Mouse (Mus musculus): ENCODE data around the gene Zfp513. TPM values are rescaled to one million over a fixed set of nuclear protein-coding genes. Genes with fewer than 3 reads are reported as not detected.

Zfp513 gene
- total and polyA plus RNA-seq, 2 experiments from 2014 or later: 3.4 to 30.7 TPM

DNA sequence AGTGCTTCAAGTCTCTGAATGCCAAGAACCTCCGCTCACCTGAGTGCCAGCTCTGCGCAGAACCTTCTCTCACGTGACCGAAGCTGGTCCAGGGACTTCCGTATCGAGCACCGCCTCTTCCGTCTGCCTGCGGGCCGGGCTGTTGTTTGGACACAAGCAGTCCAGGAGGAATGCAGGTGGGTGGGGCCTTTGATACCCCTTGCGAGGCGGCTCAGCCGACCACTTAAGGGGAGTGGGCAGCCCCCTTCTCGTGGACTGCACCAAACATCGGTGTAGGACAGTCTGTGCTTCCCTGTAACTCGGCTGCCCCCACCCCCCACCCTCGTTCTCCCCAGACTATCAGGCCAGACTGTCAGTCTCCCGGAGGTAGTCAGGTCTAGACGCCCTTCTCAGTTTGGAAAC lies 48.0 kb downstream of the Zfp513 start, which contains the start of gene Mpv17:
Gene Mpv17 (minus strand): TSS at position 100 of the 402 bp plus-strand sequence.
- Histone ChIP-seq H3K27me3 (ENCODE audit: control insufficient read depth, insufficient read depth, low read length) (no peaks in the 10 kb centered on the region), H3K9ac (replicated peaks; ENCODE audit: low read depth, low read length) (peak within 1 kb of the TSS; percentile 68), H3K27ac (ENCODE audit: low read depth) (peak within 1 kb of the TSS; percentile 68), H3K4me3 (ENCODE audit: low read depth, low read length) (peak within 1 kb of the TSS; percentile 73), H3K4me1 (ENCODE audit: control insufficient read depth, insufficient read depth) (peaks cover 6% of the 10 kb centered on the region), H3K9me3 (replicated peaks; ENCODE audit: control insufficient read depth, low read length) (no peaks in the 10 kb centered on the region), H3K4me2 (ENCODE audit: low read depth, low read length) (peak within 1 kb of the TSS; percentile 77), H3K36me3 (replicated peaks; ENCODE audit: control insufficient read depth, insufficient read depth, low read length) (peaks cover 34% of the 10 kb centered on the region)
- WGBS: 0% methylated on average over 19 of the region's 19 CpGs
- TF ChIP-seq EP300 (IDR thresholded peaks at IDR 0.05; ENCODE audit: low read depth) (no peak), CTCF (IDR thresholded peaks at IDR 0.05; ENCODE audit: low read depth) (no peak)
- ATAC-seq (ENCODE audit: insufficient read depth, low read depth) (peak; percentile 94), DNase-seq (ENCODE audit: low spot score) (peak; percentile 90)

DNA sequence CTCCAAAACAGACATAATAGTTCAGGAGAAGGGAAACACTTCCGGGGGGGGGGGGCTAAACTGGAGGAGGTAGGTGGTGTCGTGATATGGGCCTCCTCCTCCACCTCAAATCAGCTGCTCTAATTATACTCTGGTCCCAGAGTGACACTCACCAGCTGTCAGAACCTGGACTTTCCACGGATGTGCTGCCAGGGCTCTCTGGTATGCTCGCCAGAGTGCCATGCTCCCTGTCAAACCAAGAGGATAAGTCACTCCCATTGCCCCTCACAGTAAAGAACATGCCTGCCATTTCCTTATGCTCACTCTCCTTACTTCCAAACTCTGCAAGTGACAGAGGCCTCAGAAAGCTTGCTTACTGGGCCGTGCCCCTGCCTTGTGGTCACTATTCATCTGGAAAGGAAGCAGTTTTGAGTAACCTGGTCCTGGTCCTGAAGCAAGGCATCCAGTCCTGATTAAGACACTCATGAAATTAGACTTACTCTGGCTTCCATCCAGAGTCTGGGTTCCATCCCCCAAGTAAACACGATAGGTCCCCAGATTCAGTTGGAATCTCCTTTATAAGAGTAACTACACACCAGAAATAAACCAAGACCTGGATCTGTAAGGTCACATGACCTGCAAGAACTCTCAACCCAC lies 48.5 kb downstream of the Zfp513 start:
- H3K36me3 ChIP-seq (replicated peaks; ENCODE audit: control insufficient read depth, insufficient read depth, low read length): peaks cover 28% of the 10 kb centered on the region
- H3K27ac ChIP-seq (ENCODE audit: low read depth): peak overlapping the region; percentile 68; the same call in 1 of the 2 replicates
- peak overlapping the region; percentile 77 for H3K4me2 ChIP-seq (ENCODE audit: low read depth, low read length)
- H3K9ac ChIP-seq (replicated peaks; ENCODE audit: low read depth, low read length): peak overlapping the region; percentile 68
- WGBS: 26% methylated on average over 6 of the region's 6 CpGs
- peak overlapping the region; percentile 73 for H3K4me3 ChIP-seq (ENCODE audit: low read depth, low read length)
- no peaks in the 10 kb centered on the region for H3K27me3 ChIP-seq (ENCODE audit: control insufficient read depth, insufficient read depth, low read length)
- no peak for TF ChIP-seq CTCF (IDR thresholded peaks at IDR 0.05; ENCODE audit: low read depth)
- TF ChIP-seq EP300 (IDR thresholded peaks at IDR 0.05; ENCODE audit: low read depth): no peak
- DNase-seq (ENCODE audit: low spot score) (peak; percentile 10), ATAC-seq (ENCODE audit: insufficient read depth, low read depth) (0 out of 2 replicates have a peak, but pooled peaks have one; percentile 3)
- H3K4me1 ChIP-seq (ENCODE audit: control insufficient read depth, insufficient read depth): peaks cover 6% of the 10 kb centered on the region
- H3K9me3 ChIP-seq (replicated peaks; ENCODE audit: control insufficient read depth, low read length): no peaks in the 10 kb centered on the region

DNA sequence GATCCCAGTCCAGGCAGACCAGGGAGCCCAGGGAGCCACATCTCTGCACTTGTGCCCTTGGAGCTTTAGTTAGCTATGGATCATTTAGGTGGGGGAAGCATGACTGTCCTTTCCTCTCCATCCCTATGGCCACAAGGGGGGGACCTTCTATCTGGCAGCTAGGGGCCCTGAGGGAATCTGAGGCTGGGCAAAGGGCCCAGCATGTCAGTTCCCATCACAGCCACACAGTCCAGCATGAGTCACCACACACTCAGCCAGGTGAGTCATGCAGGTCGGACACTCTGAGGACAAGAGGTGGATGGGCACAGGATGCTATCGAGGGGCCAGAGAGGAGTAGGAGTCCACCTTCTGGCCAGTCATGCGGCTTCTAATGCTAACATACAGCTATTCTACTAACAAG lies 50.4 kb downstream of the Zfp513 start:
- peaks cover 6% of the 10 kb centered on the region for H3K4me1 ChIP-seq (ENCODE audit: control insufficient read depth, insufficient read depth)
- no peak for TF ChIP-seq EP300 (IDR thresholded peaks at IDR 0.05; ENCODE audit: low read depth)
- TF ChIP-seq CTCF (IDR thresholded peaks at IDR 0.05; ENCODE audit: low read depth): peak; percentile 39
- no peaks in the 10 kb centered on the region for H3K9me3 ChIP-seq (replicated peaks; ENCODE audit: control insufficient read depth, low read length)
- DNase-seq (ENCODE audit: low spot score): peak; percentile 17
- H3K9ac ChIP-seq (replicated peaks; ENCODE audit: low read depth, low read length): no peak overlapping the region
- no peak overlapping the region for H3K27ac ChIP-seq (ENCODE audit: low read depth)
- 44% methylated on average over 3 of the region's 3 CpGs for WGBS
- no peak overlapping the region for H3K4me3 ChIP-seq (ENCODE audit: low read depth, low read length)
- ATAC-seq (ENCODE audit: insufficient read depth, low read depth): no peak
- peaks cover 10% of the 10 kb centered on the region for H3K36me3 ChIP-seq (replicated peaks; ENCODE audit: control insufficient read depth, insufficient read depth, low read length)
- H3K27me3 ChIP-seq (ENCODE audit: control insufficient read depth, insufficient read depth, low read length): no peaks in the 10 kb centered on the region
- no peak overlapping the region for H3K4me2 ChIP-seq (ENCODE audit: low read depth, low read length)

DNA sequence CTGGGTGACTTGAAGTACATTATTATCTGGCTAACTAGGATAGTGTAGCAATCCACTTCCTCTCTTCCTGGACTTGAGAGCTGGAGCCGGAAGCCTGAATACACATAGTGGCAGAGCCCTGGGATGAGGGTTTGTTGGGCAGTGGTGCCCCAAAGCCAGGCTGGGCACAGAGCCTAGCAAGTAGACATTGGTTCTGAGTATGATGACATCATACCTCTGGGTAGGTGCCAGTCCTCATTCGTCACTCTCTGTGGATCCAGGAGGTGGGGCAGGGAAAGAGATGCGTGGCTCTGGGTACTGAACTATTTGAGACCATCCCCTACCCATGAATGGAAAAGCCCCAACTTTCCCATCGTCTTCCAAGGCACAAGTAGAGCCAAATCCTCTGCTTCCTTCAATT lies 52.3 kb downstream of the Zfp513 start:
- DNase-seq (ENCODE audit: low spot score) (no peak), ATAC-seq (ENCODE audit: insufficient read depth, low read depth) (no peak)
- Histone ChIP-seq H3K9ac (replicated peaks; ENCODE audit: low read depth, low read length) (no peak overlapping the region), H3K36me3 (replicated peaks; ENCODE audit: control insufficient read depth, insufficient read depth, low read length) (peaks cover 21% of the 10 kb centered on the region), H3K27ac (ENCODE audit: low read depth) (no peak overlapping the region), H3K4me1 (ENCODE audit: control insufficient read depth, insufficient read depth) (peaks cover 6% of the 10 kb centered on the region), H3K4me3 (ENCODE audit: low read depth, low read length) (no peak overlapping the region), H3K27me3 (ENCODE audit: control insufficient read depth, insufficient read depth, low read length) (no peaks in the 10 kb centered on the region), H3K9me3 (replicated peaks; ENCODE audit: control insufficient read depth, low read length) (no peaks in the 10 kb centered on the region), H3K4me2 (ENCODE audit: low read depth, low read length) (no peak overlapping the region)
- 56% methylated on average over 4 of the region's 4 CpGs for WGBS
- no peak for TF ChIP-seq EP300 (IDR thresholded peaks at IDR 0.05; ENCODE audit: low read depth)
- no peak for TF ChIP-seq CTCF (IDR thresholded peaks at IDR 0.05; ENCODE audit: low read depth)

Other genes starting within 250 kb of the Zfp513 start
- 20.8 and 40.0 TPM in 2 replicates for gene Preb, start 241.9 kb downstream of the Zfp513 start, total RNA-seq (2014; rRNA removed; ENCODE audit: low replicate concordance)
- gene Preb, start 241.9 kb downstream of the Zfp513 start, polyA plus RNA-seq (2015; fragmentation: Nextera tagmentation; extraction: Ambion mirVana): 54.3 and 64.3 TPM in 2 replicates
- gene Tcf23, start 233.6 kb downstream of the Zfp513 start, total RNA-seq (2014; rRNA removed; ENCODE audit: low replicate concordance): not detected in 2 replicates
- gene Tcf23, start 233.6 kb downstream of the Zfp513 start, polyA plus RNA-seq (2015; fragmentation: Nextera tagmentation; extraction: Ambion mirVana): 0.15 and 0.21 TPM in 2 replicates
- gene Atraid, start 154.0 kb downstream of the Zfp513 start, total RNA-seq (2014; rRNA removed; ENCODE audit: low replicate concordance): 141 and 177 TPM in 2 replicates
- gene Atraid, start 154.0 kb downstream of the Zfp513 start, polyA plus RNA-seq (2015; fragmentation: Nextera tagmentation; extraction: Ambion mirVana): 166 and 176 TPM in 2 replicates
- gene Slc5a6, start 153.4 kb downstream of the Zfp513 start, total RNA-seq (2014; rRNA removed; ENCODE audit: low replicate concordance): 7.1 and 7.7 TPM in 2 replicates
- 5.2 and 5.5 TPM in 2 replicates for gene Slc5a6, start 153.4 kb downstream of the Zfp513 start, polyA plus RNA-seq (2015; fragmentation: Nextera tagmentation; extraction: Ambion mirVana)
- gene Cad, start 147.5 kb downstream of the Zfp513 start, total RNA-seq (2014; rRNA removed; ENCODE audit: low replicate concordance): 24.6 and 74.6 TPM in 2 replicates
- 5.4 and 5.7 TPM in 2 replicates for gene Cad, start 147.5 kb downstream of the Zfp513 start, polyA plus RNA-seq (2015; fragmentation: Nextera tagmentation; extraction: Ambion mirVana)
- gene Dnajc5g, start 96.0 kb downstream of the Zfp513 start, total RNA-seq (2014; rRNA removed; ENCODE audit: low replicate concordance): not detected in 2 replicates
- not detected in 2 replicates for gene Dnajc5g, start 96.0 kb downstream of the Zfp513 start, polyA plus RNA-seq (2015; fragmentation: Nextera tagmentation; extraction: Ambion mirVana)
- gene Slc30a3, start 94.1 kb downstream of the Zfp513 start, total RNA-seq (2014; rRNA removed; ENCODE audit: low replicate concordance): not detected in 2 replicates
- 0.08 and 0.18 TPM in 2 replicates for gene Slc30a3, start 94.1 kb downstream of the Zfp513 start, polyA plus RNA-seq (2015; fragmentation: Nextera tagmentation; extraction: Ambion mirVana)
- gene Trim54, start 85.6 kb downstream of the Zfp513 start, total RNA-seq (2014; rRNA removed; ENCODE audit: low replicate concordance): 4.2 and 8.8 TPM in 2 replicates
- gene Trim54, start 85.6 kb downstream of the Zfp513 start, polyA plus RNA-seq (2015; fragmentation: Nextera tagmentation; extraction: Ambion mirVana): 16.4 and 16.5 TPM in 2 replicates
- gene Ucn, start 63.5 kb downstream of the Zfp513 start, total RNA-seq (2014; rRNA removed; ENCODE audit: low replicate concordance): not detected in 2 replicates
- not detected in 2 replicates for gene Ucn, start 63.5 kb downstream of the Zfp513 start, polyA plus RNA-seq (2015; fragmentation: Nextera tagmentation; extraction: Ambion mirVana)
- gene Mpv17, start 48.1 kb downstream of the Zfp513 start, total RNA-seq (2014; rRNA removed; ENCODE audit: low replicate concordance): 157 and 202 TPM in 2 replicates
- gene Mpv17, start 48.1 kb downstream of the Zfp513 start, polyA plus RNA-seq (2015; fragmentation: Nextera tagmentation; extraction: Ambion mirVana): 80.1 and 83.0 TPM in 2 replicates
- 6.6 and 9.9 TPM in 2 replicates for gene Gm29609, start 22.4 kb downstream of the Zfp513 start, total RNA-seq (2014; rRNA removed; ENCODE audit: low replicate concordance)
- gene Gm29609, start 22.4 kb downstream of the Zfp513 start, polyA plus RNA-seq (2015; fragmentation: Nextera tagmentation; extraction: Ambion mirVana): 0.80 and 1.1 TPM in 2 replicates
- gene Gtf3c2, start 22.2 kb downstream of the Zfp513 start, total RNA-seq (2014; rRNA removed; ENCODE audit: low replicate concordance): 15.7 and 42.7 TPM in 2 replicates
- 18.3 and 20.5 TPM in 2 replicates for gene Gtf3c2, start 22.2 kb downstream of the Zfp513 start, polyA plus RNA-seq (2015; fragmentation: Nextera tagmentation; extraction: Ambion mirVana)
- gene Snx17, start 9.1 kb downstream of the Zfp513 start, total RNA-seq (2014; rRNA removed; ENCODE audit: low replicate concordance): 120 and 139 TPM in 2 replicates
- gene Snx17, start 9.1 kb downstream of the Zfp513 start, polyA plus RNA-seq (2015; fragmentation: Nextera tagmentation; extraction: Ambion mirVana): 97.9 and 112 TPM in 2 replicates
- gene Eif2b4, start 8.9 kb downstream of the Zfp513 start, total RNA-seq (2014; rRNA removed; ENCODE audit: low replicate concordance): 27.1 and 36.7 TPM in 2 replicates
- gene Eif2b4, start 8.9 kb downstream of the Zfp513 start, polyA plus RNA-seq (2015; fragmentation: Nextera tagmentation; extraction: Ambion mirVana): 60.2 and 60.7 TPM in 2 replicates
- 48.7 and 51.7 TPM in 2 replicates for gene Ppm1g, start 18.4 kb upstream of the Zfp513 start, total RNA-seq (2014; rRNA removed; ENCODE audit: low replicate concordance)
- 61.0 and 68.0 TPM in 2 replicates for gene Ppm1g, start 18.4 kb upstream of the Zfp513 start, polyA plus RNA-seq (2015; fragmentation: Nextera tagmentation; extraction: Ambion mirVana)
- gene Nrbp1, start 38.6 kb upstream of the Zfp513 start, total RNA-seq (2014; rRNA removed; ENCODE audit: low replicate concordance): 120 and 124 TPM in 2 replicates
- 100 and 104 TPM in 2 replicates for gene Nrbp1, start 38.6 kb upstream of the Zfp513 start, polyA plus RNA-seq (2015; fragmentation: Nextera tagmentation; extraction: Ambion mirVana)
- gene Gm9970, start 38.9 kb upstream of the Zfp513 start, total RNA-seq (2014; rRNA removed; ENCODE audit: low replicate concordance): not detected in 2 replicates
- gene Gm9970, start 38.9 kb upstream of the Zfp513 start, polyA plus RNA-seq (2015; fragmentation: Nextera tagmentation; extraction: Ambion mirVana): 0.70 and 1.1 TPM in 2 replicates
- 2.0 and 2.6 TPM in 2 replicates for gene Krtcap3, start 49.4 kb upstream of the Zfp513 start, total RNA-seq (2014; rRNA removed; ENCODE audit: low replicate concordance)
- 1.7 and 2.7 TPM in 2 replicates for gene Krtcap3, start 49.4 kb upstream of the Zfp513 start, polyA plus RNA-seq (2015; fragmentation: Nextera tagmentation; extraction: Ambion mirVana)
- 30.3 and 40.9 TPM in 2 replicates for gene Ift172, start 88.8 kb upstream of the Zfp513 start, total RNA-seq (2014; rRNA removed; ENCODE audit: low replicate concordance)
- gene Ift172, start 88.8 kb upstream of the Zfp513 start, polyA plus RNA-seq (2015; fragmentation: Nextera tagmentation; extraction: Ambion mirVana): 14.6 and 16.5 TPM in 2 replicates
- 21.2 and 27.4 TPM in 2 replicates for gene Fndc4, start 93.8 kb upstream of the Zfp513 start, total RNA-seq (2014; rRNA removed; ENCODE audit: low replicate concordance)
- gene Fndc4, start 93.8 kb upstream of the Zfp513 start, polyA plus RNA-seq (2015; fragmentation: Nextera tagmentation; extraction: Ambion mirVana): 5.4 and 6.2 TPM in 2 replicates
- 0.12 TPM in 1 of 2 replicates, not detected in the other for gene Gckr, start 95.1 kb upstream of the Zfp513 start, total RNA-seq (2014; rRNA removed; ENCODE audit: low replicate concordance)
- 0.04 TPM in 1 of 2 replicates, not detected in the other for gene Gckr, start 95.1 kb upstream of the Zfp513 start, polyA plus RNA-seq (2015; fragmentation: Nextera tagmentation; extraction: Ambion mirVana)